Comparison of ENCODE assay signal across 24 mouse cellular contexts in the genomic region with DNA sequence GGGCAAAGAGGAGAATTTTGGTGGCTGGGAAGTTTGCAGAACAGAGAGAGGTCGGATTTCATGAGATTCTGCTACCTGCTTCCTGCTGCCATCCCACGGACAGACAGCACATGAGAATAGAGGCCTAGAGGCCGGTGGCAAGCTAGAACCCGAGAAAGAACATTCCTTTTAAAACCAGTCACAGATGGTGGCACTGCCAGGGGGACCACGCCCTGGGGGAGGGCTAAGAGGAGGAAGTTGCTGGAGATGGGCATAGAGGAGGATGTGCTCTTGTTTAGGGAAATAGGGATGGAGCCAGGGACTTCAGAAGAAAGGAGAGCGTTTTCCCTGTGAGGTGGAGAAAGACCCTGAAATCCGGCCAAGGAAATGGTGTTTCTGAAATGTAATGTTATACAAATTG. TPM values are rescaled to one million over a fixed set of nuclear protein-coding genes. Genes with fewer than 3 reads are reported as not detected.
DNase-seq lines count a peak whose midpoint lies in the region; ATAC-seq lines count a peak whose summit lies in the region.
"Had no signal": no experiment of that assay in that cellular context is flagged by ENCODE, and none has a peak within 500 bp of the region (broad histone marks: within the 10 kb centered on the region; RNA-seq: fewer than 3 reads in every experiment).

No protein-coding gene starts in this region.

- peaks cover 16% of the 10 kb centered on the region; the same call in 1 of the 2 replicates for H3K4me1 ChIP-seq in embryonic facial prominence, embryonic 15.5 days
- peaks cover 20% of the 10 kb centered on the region for H3K4me1 ChIP-seq in embryonic facial prominence, embryonic 10.5 days
- H3K4me1 ChIP-seq in intestine, embryonic 15.5 days (replicated peaks): peaks cover 12% of the 10 kb centered on the region
- H3K4me1 ChIP-seq: forebrain, embryonic 13.5 days; neural tube, embryonic 15.5 days had no signal

- no peaks in the 10 kb centered on the region for H3K9me3 ChIP-seq in embryonic facial prominence, embryonic 15.5 days (replicated peaks)
- no peaks in the 10 kb centered on the region for H3K9me3 ChIP-seq in embryonic facial prominence, embryonic 10.5 days
- H3K9me3 ChIP-seq in intestine, embryonic 15.5 days: no peaks in the 10 kb centered on the region
- H3K9me3 ChIP-seq: embryonic facial prominence, embryonic 12.5 days; forebrain, embryonic 13.5 days; liver, embryonic 13.5 days; neural tube, embryonic 15.5 days had no signal

- H3K27ac ChIP-seq in embryonic facial prominence, embryonic 15.5 days (replicated peaks): peak overlapping the region; percentile 22; the same call in 1 of the 2 replicates
- H3K27ac ChIP-seq in embryonic facial prominence, embryonic 10.5 days (replicated peaks): no peak overlapping the region
- H3K27ac ChIP-seq in intestine, embryonic 15.5 days: no peak overlapping the region
- H3K27ac ChIP-seq: embryonic facial prominence, embryonic 12.5 days; forebrain, embryonic 13.5 days; gastrocnemius, adult 2 months; hindbrain, postnatal 0 days; kidney, postnatal 0 days; liver, embryonic 13.5 days; neural tube, embryonic 15.5 days had no signal

- no peak overlapping the region for H3K4me2 ChIP-seq in embryonic facial prominence, embryonic 15.5 days (replicated peaks)
- H3K4me2 ChIP-seq in intestine, embryonic 15.5 days (replicated peaks): no peak overlapping the region
- H3K4me2 ChIP-seq: embryonic facial prominence, embryonic 12.5 days; forebrain, embryonic 13.5 days; heart, embryonic 11.5 days; liver, embryonic 13.5 days; lung, embryonic 14.5 days; neural tube, embryonic 15.5 days had no signal

- H3K4me3 ChIP-seq in embryonic facial prominence, embryonic 15.5 days (replicated peaks): no peak overlapping the region
- no peak overlapping the region for H3K4me3 ChIP-seq in embryonic facial prominence, embryonic 10.5 days
- H3K4me3 ChIP-seq in intestine, embryonic 15.5 days (replicated peaks): no peak overlapping the region
- H3K4me3 ChIP-seq: embryonic facial prominence, embryonic 12.5 days; forebrain, embryonic 13.5 days; gastrocnemius, adult 2 months; liver, embryonic 13.5 days; neural tube, embryonic 15.5 days had no signal

- no peak for DNase-seq in embryonic facial prominence, embryonic 10.5 days (ENCODE audit: low spot score)
- peak; percentile 79 for DNase-seq in 3134 (ENCODE audit: extremely low read depth, insufficient read length, low spot score)
- DNase-seq in NIH3T3 (ENCODE audit: low read depth): peak; percentile 60
- DNase-seq in ovary, postnatal 10 days (ENCODE audit: low spot score): no peak
- DNase-seq in ovary, postnatal 14 days (ENCODE audit: low spot score): no peak
- DNase-seq: cerebellum, adult 11 months; cerebellum, adult 9-11 months; gastrocnemius, adult 2 months; layer of hippocampus, adult 9-11 months; liver, embryonic 13.5 days; right cerebral cortex, postnatal 25 days; spleen, adult 18-20 months had no signal

- H3K9ac ChIP-seq in embryonic facial prominence, embryonic 15.5 days: no peak overlapping the region
- no peak overlapping the region for H3K9ac ChIP-seq in intestine, embryonic 15.5 days
- H3K9ac ChIP-seq: embryonic facial prominence, embryonic 12.5 days; forebrain, embryonic 13.5 days; liver, embryonic 13.5 days; lung, embryonic 14.5 days; neural tube, embryonic 15.5 days had no signal

- H3K36me3 ChIP-seq in embryonic facial prominence, embryonic 15.5 days: no peaks in the 10 kb centered on the region
- no peaks in the 10 kb centered on the region for H3K36me3 ChIP-seq in embryonic facial prominence, embryonic 10.5 days (replicated peaks)
- no peaks in the 10 kb centered on the region for H3K36me3 ChIP-seq in intestine, embryonic 15.5 days
- H3K36me3 ChIP-seq: embryonic facial prominence, embryonic 12.5 days; liver, embryonic 13.5 days; neural tube, embryonic 15.5 days had no signal

- peak; percentile 24; the same call in 1 of the 2 replicates for ATAC-seq in embryonic facial prominence, embryonic 15.5 days (ENCODE audit: insufficient number of reproducible peaks, low FRiP score, low TSS enrichment, low read depth)
- peak; percentile 72 for ATAC-seq in megakaryocyte, adult 5-6 weeks (ENCODE audit: poor library complexity, severe bottlenecking)
- no peak for ATAC-seq in intestine, embryonic 15.5 days
- ATAC-seq: forebrain, embryonic 13.5 days; hindbrain, postnatal 0 days; midbrain, embryonic 16.5 days had no signal

- no peaks in the 10 kb centered on the region for H3K27me3 ChIP-seq in embryonic facial prominence, embryonic 15.5 days
- peaks cover 9% of the 10 kb centered on the region for H3K27me3 ChIP-seq in embryonic facial prominence, embryonic 10.5 days (replicated peaks; ENCODE audit: low read depth, poor library complexity, severe bottlenecking)
- no peaks in the 10 kb centered on the region for H3K27me3 ChIP-seq in intestine, embryonic 15.5 days (replicated peaks)
- H3K27me3 ChIP-seq: CH12.LX; embryonic facial prominence, embryonic 12.5 days; forebrain, embryonic 13.5 days; liver, embryonic 13.5 days had no signal

- 25% methylated on average over 7 of the region's 7 CpGs for WGBS in embryonic facial prominence, embryonic 15.5 days
- WGBS in embryonic facial prominence, embryonic 10.5 days: 31% methylated on average over 7 of the region's 7 CpGs
- WGBS in intestine, embryonic 15.5 days: 57% methylated on average over 7 of the region's 7 CpGs

RNA-seq across cellular contexts. Expression of a gene that starts 12.5 kb away (rescaled TPM):
- polyA plus RNA-seq in embryonic facial prominence, embryonic 15.5 days (2015; fragmentation: Nextera tagmentation; extraction: Ambion mirVana): 75.3 and 75.9 TPM in 2 replicates
- polyA plus RNA-seq in embryonic facial prominence, embryonic 10.5 days (2016; fragmentation: Nextera tagmentation; extraction: Ambion mirVana): 29.2 and 29.3 TPM in 2 replicates
- total RNA-seq in megakaryocyte, adult 5-6 weeks (2015): 246 and 291 TPM in 2 replicates
- total RNA-seq in megakaryocyte, adult 5-6 weeks (2017): 287 and 303 TPM in 2 replicates
- 72.9 and 76.2 TPM in 2 replicates for polyA plus RNA-seq in intestine, embryonic 15.5 days (2015; fragmentation: Nextera tagmentation; extraction: Ambion mirVana)

RNA-seq across cellular contexts. Expression of a gene that starts 22.5 kb away (rescaled TPM):
- 1.9 and 2.4 TPM in 2 replicates for polyA plus RNA-seq in embryonic facial prominence, embryonic 15.5 days (2015; fragmentation: Nextera tagmentation; extraction: Ambion mirVana)
- 3.0 and 3.5 TPM in 2 replicates for polyA plus RNA-seq in embryonic facial prominence, embryonic 10.5 days (2016; fragmentation: Nextera tagmentation; extraction: Ambion mirVana)
- total RNA-seq in megakaryocyte, adult 5-6 weeks (2015): 1.6 and 2.0 TPM in 2 replicates
- total RNA-seq in megakaryocyte, adult 5-6 weeks (2017): 1.5 and 2.9 TPM in 2 replicates
- 1.1 and 1.6 TPM in 2 replicates for polyA plus RNA-seq in intestine, embryonic 15.5 days (2015; fragmentation: Nextera tagmentation; extraction: Ambion mirVana)

Comparison
In these comparisons a context has a peak if more than half of its experiments do, and no peak if none do; other contexts are left out.
1. DNase-seq: peak in 3134 (single experiment) and NIH3T3 (single experiment); none in embryonic facial prominence, embryonic 10.5 days (single experiment), ovary, postnatal 10 days (single experiment) and ovary, postnatal 14 days (single experiment).